Mouse (Mus musculus): ENCODE results near the gene Prdm15. TPM values are rescaled to one million over a fixed set of nuclear protein-coding genes. Genes with fewer than 3 reads are reported as not detected.
A peak's percentile ranks its signal among the peaks of the same experiment; 100 is the strongest.

The Prdm15 gene
- polyA plus RNA-seq, 1 experiment from 2014 or later, result 16.7 TPM

- 96% methylated on average over 3 of the region's 3 CpGs for WGBS
- H3K36me3 ChIP-seq, result peaks cover 98% of the 10 kb centered on the region
- no peak for ATAC-seq
Observed at GRCm38 (mm10) chr16:97808881-97809280, 42.8 kb downstream of the Prdm15 start.

GRCm38 (mm10) chr16:97805646-97806045 is 46.0 kb downstream of the Prdm15 start:
- Histone ChIP-seq H3K4me1 (replicated peaks) (no peaks in the 10 kb centered on the region), H3K36me3 (peaks cover 87% of the 10 kb centered on the region), H3K4me2 (replicated peaks) (no peak overlapping the region), H3K27ac (no peak overlapping the region), H3K9me3 (no peaks in the 10 kb centered on the region), H3K4me3 (replicated peaks) (no peak overlapping the region), H3K9ac (replicated peaks) (no peak overlapping the region), H3K27me3 (no peaks in the 10 kb centered on the region)
- 96% methylated on average over 3 of the region's 3 CpGs for WGBS
- ATAC-seq, result no peak

More at GRCm38 (mm10) chr16:97808881-97809280, 42.8 kb downstream of the Prdm15 start:
- Histone ChIP-seq H3K27ac (no peak overlapping the region), H3K9me3 (no peaks in the 10 kb centered on the region), H3K4me1 (replicated peaks) (no peaks in the 10 kb centered on the region), H3K4me2 (replicated peaks) (no peak overlapping the region), H3K27me3 (no peaks in the 10 kb centered on the region), H3K9ac (replicated peaks) (no peak overlapping the region), H3K4me3 (replicated peaks) (no peak overlapping the region)

GRCm38 (mm10) chr16:97804680-97805547 is 46.7 kb downstream of the Prdm15 start:
- Histone ChIP-seq H3K4me1 (replicated peaks) (no peaks in the 10 kb centered on the region), H3K4me3 (replicated peaks) (no peak overlapping the region), H3K27me3 (no peaks in the 10 kb centered on the region), H3K9ac (replicated peaks) (no peak overlapping the region), H3K27ac (no peak overlapping the region), H3K4me2 (replicated peaks) (no peak overlapping the region), H3K9me3 (no peaks in the 10 kb centered on the region), H3K36me3 (peaks cover 87% of the 10 kb centered on the region)
- ATAC-seq, result peak; percentile 74; the same call in 1 of the 2 replicates
- WGBS, result 80% methylated on average over 7 of the region's 7 CpGs

GRCm38 (mm10) chr16:97797950-97798869 is 53.4 kb downstream of the Prdm15 start:
- Histone ChIP-seq H3K4me2 (replicated peaks) (no peak overlapping the region), H3K36me3 (peaks cover 87% of the 10 kb centered on the region), H3K4me1 (replicated peaks) (no peaks in the 10 kb centered on the region), H3K9ac (replicated peaks) (no peak overlapping the region), H3K27ac (no peak overlapping the region), H3K27me3 (no peaks in the 10 kb centered on the region), H3K9me3 (no peaks in the 10 kb centered on the region), H3K4me3 (replicated peaks) (no peak overlapping the region)
- ATAC-seq, result no peak
- WGBS, result 96% methylated on average over 7 of the region's 7 CpGs

GRCm38 (mm10) chr16:97797212-97797611 is 54.4 kb downstream of the Prdm15 start:
- no peak overlapping the region for H3K9ac ChIP-seq (replicated peaks)
- no peaks in the 10 kb centered on the region for H3K4me1 ChIP-seq (replicated peaks)
- H3K4me2 ChIP-seq (replicated peaks), result no peak overlapping the region
- H3K4me3 ChIP-seq (replicated peaks), result no peak overlapping the region
- H3K9me3 ChIP-seq, result no peaks in the 10 kb centered on the region
- no peak overlapping the region for H3K27ac ChIP-seq
- peaks cover 90% of the 10 kb centered on the region for H3K36me3 ChIP-seq
- no peaks in the 10 kb centered on the region for H3K27me3 ChIP-seq
- WGBS, result 89% methylated on average over 3 of the region's 3 CpGs
- no peak for ATAC-seq

- H3K4me1 ChIP-seq (replicated peaks), result no peaks in the 10 kb centered on the region
- H3K9ac ChIP-seq (replicated peaks), result no peak overlapping the region
- no peaks in the 10 kb centered on the region for H3K9me3 ChIP-seq
- H3K36me3 ChIP-seq, result peaks cover 80% of the 10 kb centered on the region
- H3K4me3 ChIP-seq (replicated peaks), result no peak overlapping the region
- no peak for ATAC-seq
- H3K27ac ChIP-seq, result no peak overlapping the region
- no peaks in the 10 kb centered on the region for H3K27me3 ChIP-seq
- WGBS, result 94% methylated on average over 6 of the region's 6 CpGs
- no peak overlapping the region for H3K4me2 ChIP-seq (replicated peaks)
Observed at GRCm38 (mm10) chr16:97794256-97794655, 57.4 kb downstream of the Prdm15 start.

GRCm38 (mm10) chr16:97783057-97783456 is 68.6 kb downstream of the Prdm15 start:
- no peak for ATAC-seq

GRCm38 (mm10) chr16:97778353-97779025 is 73.2 kb downstream of the Prdm15 start:
- WGBS, result 26% methylated on average over 15 of the region's 15 CpGs
- Histone ChIP-seq H3K27me3 (no peaks in the 10 kb centered on the region), H3K9me3 (no peaks in the 10 kb centered on the region), H3K27ac (no peak overlapping the region), H3K9ac (replicated peaks) (no peak overlapping the region), H3K4me3 (replicated peaks) (no peak overlapping the region), H3K36me3 (no peaks in the 10 kb centered on the region), H3K4me2 (replicated peaks) (peak overlapping the region; percentile 32; the same call in 1 of the 2 replicates), H3K4me1 (replicated peaks) (0 out of 2 replicates have a peak, but pooled peaks cover 3% of the 10 kb centered on the region)
- ATAC-seq, result peak; percentile 62

More at GRCm38 (mm10) chr16:97783057-97783456, 68.6 kb downstream of the Prdm15 start:
- Histone ChIP-seq H3K9ac (replicated peaks) (no peak overlapping the region), H3K4me2 (replicated peaks) (no peak overlapping the region), H3K4me3 (replicated peaks) (no peak overlapping the region), H3K36me3 (no peaks in the 10 kb centered on the region), H3K27me3 (no peaks in the 10 kb centered on the region), H3K9me3 (no peaks in the 10 kb centered on the region), H3K4me1 (replicated peaks) (0 out of 2 replicates have a peak, but pooled peaks cover 3% of the 10 kb centered on the region), H3K27ac (no peak overlapping the region)
- WGBS, result 92% methylated on average over 5 of the region's 5 CpGs

GRCm38 (mm10) chr16:97766501-97766900 is 85.1 kb downstream of the Prdm15 start:
- 43% methylated on average over 3 of the region's 3 CpGs for WGBS

GRCm38 (mm10) chr16:97764626-97765025 is 87.0 kb downstream of the Prdm15 start:
- H3K9me3 ChIP-seq, result no peaks in the 10 kb centered on the region
- WGBS, result 74% methylated on average over 2 of the region's 2 CpGs
- H3K27ac ChIP-seq, result no peak overlapping the region
- no peak for ATAC-seq
- H3K4me2 ChIP-seq (replicated peaks), result no peak overlapping the region
- no peak overlapping the region for H3K9ac ChIP-seq (replicated peaks)
- peaks cover 65% of the 10 kb centered on the region for H3K27me3 ChIP-seq
- H3K36me3 ChIP-seq, result no peaks in the 10 kb centered on the region
- peaks cover 15% of the 10 kb centered on the region for H3K4me1 ChIP-seq (replicated peaks)
- no peak overlapping the region for H3K4me3 ChIP-seq (replicated peaks)

More at GRCm38 (mm10) chr16:97766501-97766900, 85.1 kb downstream of the Prdm15 start:
- no peak for ATAC-seq
- Histone ChIP-seq H3K27ac (no peak overlapping the region), H3K36me3 (no peaks in the 10 kb centered on the region), H3K4me2 (replicated peaks) (no peak overlapping the region), H3K9me3 (no peaks in the 10 kb centered on the region), H3K27me3 (peaks cover 54% of the 10 kb centered on the region), H3K9ac (replicated peaks) (no peak overlapping the region), H3K4me1 (replicated peaks) (peaks cover 15% of the 10 kb centered on the region), H3K4me3 (replicated peaks) (no peak overlapping the region)

GRCm38 (mm10) chr16:97763990-97764340 is 87.7 kb downstream of the Prdm15 start:
- Histone ChIP-seq H3K9ac (replicated peaks) (no peak overlapping the region), H3K27ac (no peak overlapping the region), H3K27me3 (peaks cover 67% of the 10 kb centered on the region), H3K9me3 (no peaks in the 10 kb centered on the region), H3K4me3 (replicated peaks) (peak overlapping the region; percentile 47), H3K4me2 (replicated peaks) (peak overlapping the region; percentile 79), H3K4me1 (replicated peaks) (peaks cover 15% of the 10 kb centered on the region), H3K36me3 (no peaks in the 10 kb centered on the region)
- ATAC-seq, result no peak
- 8% methylated on average over 13 of the region's 13 CpGs for WGBS

Measured in midbrain, embryonic 13.5 days (tissue).